Mouse (Mus musculus): ENCODE results near the gene Fgf12. TPM values are rescaled to one million over a fixed set of nuclear protein-coding genes. Genes with fewer than 3 reads are reported as not detected.

Gene Fgf12
- polyA plus RNA-seq, 1 experiment, result 3.2 TPM

DNA sequence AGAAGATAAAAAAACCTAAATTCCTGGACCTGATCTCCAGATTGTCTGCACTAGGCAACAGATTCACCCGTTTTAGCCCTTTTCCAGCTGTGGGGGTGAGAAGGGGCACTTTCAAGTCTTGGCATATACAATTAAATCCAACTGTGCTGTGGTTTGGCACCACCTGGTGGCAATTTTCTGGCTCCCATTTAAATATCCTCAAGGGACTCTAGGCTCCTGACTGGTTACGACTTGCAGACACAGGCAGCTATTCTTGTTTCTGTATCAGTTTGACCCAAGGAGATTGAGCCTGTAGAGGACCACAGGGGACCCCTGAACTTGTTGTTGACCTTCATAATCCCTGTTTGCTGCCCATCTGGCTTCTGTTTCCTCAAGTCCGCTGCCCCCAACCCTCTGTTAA lies 141.9 kb downstream of the Fgf12 start:
- DNase-seq (ENCODE audit: low read depth), result no peak

DNA sequence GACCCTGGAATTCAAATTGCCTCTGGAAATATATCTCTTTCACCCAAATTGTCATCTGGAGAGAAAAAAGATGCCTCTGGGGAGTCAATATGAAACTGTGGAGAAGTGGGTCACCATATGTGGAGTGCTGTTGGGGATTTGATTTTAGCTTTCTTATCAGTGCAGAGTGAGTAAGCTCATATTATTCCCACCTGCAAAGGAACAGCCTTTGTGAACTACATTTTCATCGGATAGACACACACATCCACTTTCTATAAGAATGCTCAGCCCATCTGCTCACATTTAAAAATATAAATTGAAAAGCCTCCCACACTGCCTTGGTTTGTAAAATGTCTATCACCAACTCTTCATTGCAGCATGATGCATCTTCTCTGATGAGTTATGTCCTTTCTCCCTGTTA lies 149.7 kb downstream of the Fgf12 start:
- no peak for DNase-seq (ENCODE audit: low read depth)

DNA sequence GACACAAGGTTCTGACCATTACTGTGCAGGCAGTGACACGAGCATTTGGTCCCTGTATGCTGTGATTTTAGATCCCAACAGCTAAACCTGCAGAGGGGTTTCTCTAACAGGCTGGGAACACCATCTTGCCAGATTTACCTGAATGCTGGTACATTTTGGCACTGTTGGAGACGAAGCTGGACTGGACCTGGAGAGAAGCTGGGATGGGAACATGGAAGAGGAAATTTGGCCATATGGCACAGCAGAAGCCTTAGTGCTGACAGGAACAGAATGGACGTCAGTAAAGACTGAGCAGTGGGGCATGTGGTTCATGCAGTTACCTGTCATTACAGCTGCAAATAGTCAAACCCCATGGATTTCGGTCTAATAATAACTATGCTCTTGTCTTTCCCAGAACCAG lies 151.1 kb downstream of the Fgf12 start:
- DNase-seq (ENCODE audit: low read depth), result no peak

DNA sequence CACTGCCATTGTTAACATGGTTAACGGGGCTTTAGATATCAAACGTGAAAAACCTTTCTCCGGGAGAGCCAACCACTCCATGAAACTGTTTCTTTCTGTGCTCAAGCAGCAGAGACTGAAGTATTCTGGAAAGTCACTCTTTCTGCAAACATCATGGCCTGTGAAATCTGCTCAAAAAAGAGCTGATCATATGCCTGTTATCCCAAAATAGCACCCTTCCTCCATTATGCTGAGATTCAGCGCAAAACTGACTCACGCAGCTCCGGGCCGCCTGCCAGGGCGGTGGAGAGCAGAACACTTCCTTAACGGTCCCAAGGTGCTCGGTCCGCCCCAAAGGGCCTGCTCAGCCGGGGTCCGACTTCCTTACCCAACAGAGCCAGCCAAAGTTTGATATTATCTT lies 156.8 kb downstream of the Fgf12 start:
- no peak for DNase-seq (ENCODE audit: low read depth)

DNA sequence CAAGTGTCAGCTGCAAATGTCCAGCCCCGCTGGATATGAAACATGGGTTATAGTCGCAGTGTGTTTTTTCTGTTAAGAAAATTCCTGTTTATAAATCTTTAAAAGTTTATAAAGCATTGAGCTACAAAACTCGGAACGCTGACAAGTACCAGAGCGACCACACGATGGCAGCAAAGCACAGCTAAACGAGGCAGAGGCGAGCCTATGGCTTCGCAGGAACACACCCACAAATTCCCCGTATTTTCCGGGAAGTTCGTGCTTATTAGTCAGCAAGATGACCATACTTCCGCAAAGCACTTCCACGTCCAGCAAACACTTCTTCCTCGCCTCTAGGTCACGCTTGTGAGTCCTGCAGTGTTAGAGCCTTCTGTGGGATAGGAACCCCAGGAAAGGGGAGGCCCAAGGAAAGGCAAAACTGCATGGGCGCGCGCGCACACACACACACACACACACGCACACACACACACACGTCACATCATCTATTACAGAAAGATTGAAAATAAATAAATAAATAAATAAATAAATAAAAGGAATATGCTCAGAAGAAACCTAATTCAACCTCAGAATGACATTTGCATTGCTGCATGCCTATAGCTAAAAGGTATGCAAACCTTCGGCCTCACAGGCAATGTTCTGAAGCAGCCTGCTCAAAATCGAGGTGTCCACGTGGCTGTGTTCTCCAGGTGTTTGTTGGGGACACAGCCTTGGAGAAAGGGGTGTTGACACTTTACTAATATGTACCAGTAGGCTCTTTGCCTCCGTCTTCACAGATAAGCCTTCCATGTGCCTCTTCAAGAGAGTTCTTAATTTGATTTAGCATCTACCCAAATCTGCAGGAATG lies 159.6 kb downstream of the Fgf12 start:
- DNase-seq (ENCODE audit: low read depth), result peak; percentile 1

DNA sequence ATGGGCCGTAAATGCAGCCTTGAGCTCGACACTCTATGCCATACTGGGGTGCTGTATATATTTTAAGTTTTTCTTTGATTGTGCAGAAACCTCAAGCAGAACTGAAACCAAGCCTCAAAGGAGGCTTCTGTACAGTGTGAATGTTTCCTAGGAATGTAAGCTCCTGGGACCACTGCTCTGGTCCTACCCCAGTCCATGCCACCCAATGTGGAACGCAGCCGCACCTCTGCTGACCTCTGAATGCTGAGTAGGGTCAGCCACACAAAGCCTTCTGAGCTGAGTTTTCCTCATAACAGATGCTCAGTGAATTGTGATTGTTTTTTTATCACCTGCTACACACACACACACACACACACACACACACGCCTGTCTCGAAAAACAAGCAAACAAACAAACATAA lies 160.4 kb downstream of the Fgf12 start:
- DNase-seq (ENCODE audit: low read depth), result no peak

DNA sequence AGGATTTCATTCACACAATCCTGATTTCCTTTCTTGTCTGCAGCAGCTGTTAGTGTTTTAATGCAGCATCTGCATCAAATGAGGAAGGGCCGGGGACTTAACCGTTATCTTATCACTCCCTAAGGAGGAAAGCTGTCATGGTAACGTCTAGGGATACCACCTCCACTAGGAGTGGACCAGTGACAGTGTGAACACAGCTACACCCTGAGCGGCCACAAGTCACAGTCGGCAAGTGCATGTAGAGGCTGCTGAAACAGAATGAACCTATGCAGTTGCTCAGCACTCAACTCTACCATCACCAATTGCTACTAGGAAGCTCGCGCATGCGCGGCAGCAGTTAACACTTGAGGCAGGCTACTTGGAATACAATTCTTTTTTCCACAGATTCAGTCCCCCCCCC lies 161.3 kb downstream of the Fgf12 start:
- no peak for DNase-seq (ENCODE audit: low read depth)

DNA sequence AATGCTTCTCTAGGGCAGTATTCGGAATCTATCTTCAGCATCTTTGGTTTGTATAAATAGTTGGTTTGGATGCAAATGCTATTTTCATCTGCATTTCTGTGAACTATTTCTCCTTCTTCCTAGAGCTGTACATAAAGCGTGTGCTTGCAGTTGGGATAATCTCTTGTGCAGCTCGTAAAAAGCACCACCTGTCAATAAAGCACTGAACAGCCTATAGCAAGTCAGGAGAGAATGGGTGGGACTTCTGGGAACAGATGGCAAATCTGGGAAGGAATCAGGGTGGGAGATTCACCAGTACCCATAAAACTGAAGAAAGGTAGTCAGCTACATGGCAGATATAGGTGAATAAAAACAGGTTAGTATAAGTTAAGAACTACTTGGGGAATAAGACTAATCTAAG lies 180.7 kb downstream of the Fgf12 start:
- no peak for DNase-seq (ENCODE audit: low read depth)

DNA sequence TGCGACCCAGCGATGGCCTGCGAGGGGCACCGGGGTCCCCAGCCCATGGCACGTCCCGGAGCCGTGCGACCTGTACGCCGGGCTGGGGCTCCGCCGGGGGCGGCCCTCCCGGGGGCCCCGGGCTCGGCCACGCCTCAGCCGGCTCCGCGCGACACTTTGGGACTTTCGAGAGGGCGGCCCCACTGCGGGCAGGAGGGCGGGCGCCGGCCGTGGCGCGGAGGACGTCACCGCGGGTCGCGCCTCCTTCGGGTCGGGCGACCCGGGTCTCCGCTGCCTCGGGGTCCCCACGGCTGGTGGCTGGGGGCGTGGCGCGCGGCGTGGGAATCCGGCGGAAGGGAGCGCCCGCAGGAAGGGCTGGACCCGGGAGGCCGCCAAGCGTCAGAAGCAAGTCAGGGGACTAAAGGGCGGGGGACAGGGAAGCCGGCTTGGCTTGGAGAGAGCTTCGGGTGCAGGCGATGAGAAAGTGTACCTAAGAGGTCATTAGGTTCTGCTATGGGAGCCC lies 188.1 kb downstream of the Fgf12 start:
- DNase-seq (ENCODE audit: low read depth), result no peak

DNA sequence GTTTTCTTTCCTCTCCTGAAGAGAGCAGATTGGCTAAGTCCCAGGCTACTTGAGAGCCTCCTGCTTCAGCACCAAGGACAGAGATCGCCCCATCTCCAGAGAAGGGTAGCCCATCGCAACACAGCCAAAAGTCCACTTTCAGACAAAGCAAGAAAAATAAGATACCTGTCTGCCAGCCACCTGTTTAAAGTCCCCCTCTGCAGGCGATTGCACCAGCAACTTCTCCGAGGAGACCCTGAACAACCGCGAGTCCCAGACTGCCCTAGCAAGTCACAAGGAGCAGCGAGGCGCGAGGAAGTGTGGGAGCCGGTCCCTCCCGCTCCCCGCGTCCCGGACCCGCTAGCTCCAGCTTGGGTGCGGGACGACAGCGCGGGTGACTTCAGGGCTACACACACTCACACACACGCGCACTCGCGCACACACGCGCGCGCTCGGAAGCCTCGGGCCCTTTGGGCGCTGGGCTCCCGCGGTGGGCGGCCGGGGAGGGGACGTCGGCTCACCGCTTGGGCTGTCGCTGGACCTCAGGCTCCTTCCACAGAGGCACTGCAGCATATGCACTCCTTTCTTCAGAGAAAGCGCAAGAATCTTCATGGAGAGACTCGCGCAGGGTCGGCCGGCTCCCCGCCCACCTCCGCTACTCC lies 188.7 kb downstream of the Fgf12 start:
- DNase-seq (ENCODE audit: low read depth), result no peak

DNA sequence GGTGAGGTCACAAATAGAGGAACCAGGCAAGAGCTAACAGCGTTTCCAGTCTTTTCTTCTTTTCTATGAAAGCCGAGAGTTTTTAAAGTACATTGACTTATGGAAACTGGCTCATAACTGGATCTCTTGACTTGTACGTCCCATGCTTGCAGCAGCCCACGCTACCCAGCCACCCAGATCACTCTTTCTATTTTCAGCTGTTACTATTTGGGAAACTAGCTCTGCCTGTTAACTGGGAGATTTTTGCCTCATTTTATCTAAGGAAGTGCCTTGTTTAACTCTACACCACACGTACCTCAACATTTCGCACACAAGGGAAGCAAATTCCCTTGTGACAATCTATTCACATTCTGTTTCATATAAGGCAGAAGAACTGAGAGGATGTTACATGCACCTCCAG lies 190.0 kb downstream of the Fgf12 start:
- DNase-seq (ENCODE audit: low read depth), result no peak

DNA sequence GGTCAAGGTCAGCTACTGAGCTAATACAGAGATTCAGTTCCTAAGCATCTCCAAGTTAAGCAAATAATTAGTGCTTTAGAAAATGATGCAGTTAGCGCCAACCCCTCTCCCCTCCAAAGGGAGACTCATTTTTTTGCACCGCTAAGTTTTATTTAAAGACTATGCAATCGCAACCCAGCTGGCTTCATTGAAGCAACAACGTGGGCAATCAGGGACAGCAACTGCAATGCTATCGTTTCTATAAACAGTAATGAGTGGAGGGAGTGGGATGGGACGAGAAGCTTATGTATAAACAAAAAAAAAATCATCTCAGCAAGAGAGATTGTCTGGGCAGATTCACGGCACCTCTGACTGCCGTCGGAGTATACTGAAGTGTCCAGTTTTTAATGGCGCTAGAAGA lies 197.6 kb downstream of the Fgf12 start:
- DNase-seq (ENCODE audit: low read depth), result no peak

DNA sequence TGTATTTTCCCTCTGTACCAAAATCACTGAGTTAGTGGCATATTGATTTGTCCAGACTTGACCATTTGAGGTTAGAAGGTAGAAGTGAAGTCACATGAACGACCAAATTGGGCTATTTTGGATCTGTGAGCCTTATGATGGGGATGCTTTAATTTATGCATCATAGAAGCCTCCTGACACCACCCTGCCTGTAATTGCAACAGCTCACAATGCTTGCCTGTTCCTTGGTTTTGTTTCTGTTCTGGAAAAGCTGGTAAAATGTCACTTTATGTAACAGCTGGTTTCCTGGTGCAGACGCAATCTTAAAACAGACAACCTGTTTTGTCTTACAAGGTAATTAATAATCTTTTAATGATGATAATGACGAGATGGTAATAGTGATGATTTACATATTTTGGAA lies 213.4 kb downstream of the Fgf12 start:
- DNase-seq (ENCODE audit: low read depth), result no peak

DNA sequence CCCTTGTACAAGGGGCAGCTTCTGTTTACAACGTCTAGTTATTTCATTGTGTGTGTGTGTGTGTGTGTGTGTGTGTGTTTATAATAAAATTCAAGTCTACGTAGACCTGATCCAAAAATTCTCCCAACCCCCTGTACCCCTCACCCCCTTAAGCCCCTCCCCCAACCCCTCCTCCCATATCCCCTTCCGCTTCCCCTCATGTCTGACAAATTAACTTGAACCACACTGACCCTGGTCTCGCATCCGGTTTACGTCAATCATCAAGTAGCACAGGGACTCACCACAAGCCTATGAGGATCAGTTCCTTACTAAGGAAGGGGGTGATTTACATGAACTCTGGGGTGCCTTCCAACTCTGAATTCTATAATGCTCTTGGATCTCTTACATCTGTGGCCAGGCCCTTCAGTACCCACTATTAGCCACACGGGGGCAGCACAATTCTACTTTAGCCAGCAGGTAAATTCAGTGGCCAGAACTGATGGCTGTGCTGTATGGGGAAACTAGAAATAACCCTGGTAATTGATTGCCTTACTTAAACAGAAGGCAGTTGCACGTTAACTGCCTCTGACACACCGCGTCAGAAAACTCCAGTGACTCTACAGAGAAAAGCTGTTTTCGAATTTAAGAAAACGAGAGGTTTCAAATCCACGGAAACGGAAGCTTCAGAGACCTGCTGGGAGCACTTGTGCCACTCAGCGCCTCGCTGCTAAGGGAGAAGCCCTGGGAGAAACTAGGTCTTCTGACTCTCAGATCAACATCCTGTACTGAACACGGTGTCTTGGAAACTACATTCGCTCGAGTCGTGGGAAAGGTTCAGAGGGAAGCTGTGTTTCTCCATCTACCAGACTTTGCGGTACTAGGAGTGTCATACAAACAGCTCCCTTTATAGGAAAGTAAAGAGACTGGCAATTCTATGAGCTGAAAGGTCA lies 235.0 kb downstream of the Fgf12 start:
- no peak for DNase-seq (ENCODE audit: low read depth)

DNA sequence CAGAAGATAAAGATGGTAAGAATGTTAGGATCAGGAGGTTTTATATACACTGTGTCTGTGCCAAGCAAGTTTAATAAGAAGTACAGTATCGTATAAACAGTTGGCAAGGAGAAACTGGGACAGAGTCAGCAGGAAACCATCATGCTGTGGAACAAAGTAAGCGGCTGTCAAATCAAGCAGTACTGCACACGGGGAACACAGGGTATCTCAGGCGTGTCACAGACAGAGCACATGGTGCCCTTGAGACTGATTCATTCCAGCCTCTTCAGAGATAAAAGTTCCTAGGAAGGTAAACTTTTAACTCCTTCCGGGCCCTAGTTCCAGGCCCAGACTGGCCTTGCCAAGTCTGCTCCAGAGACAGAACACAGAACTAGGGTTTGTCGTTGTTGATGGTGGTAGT lies 240.4 kb downstream of the Fgf12 start:
- DNase-seq (ENCODE audit: low read depth), result no peak

DNA sequence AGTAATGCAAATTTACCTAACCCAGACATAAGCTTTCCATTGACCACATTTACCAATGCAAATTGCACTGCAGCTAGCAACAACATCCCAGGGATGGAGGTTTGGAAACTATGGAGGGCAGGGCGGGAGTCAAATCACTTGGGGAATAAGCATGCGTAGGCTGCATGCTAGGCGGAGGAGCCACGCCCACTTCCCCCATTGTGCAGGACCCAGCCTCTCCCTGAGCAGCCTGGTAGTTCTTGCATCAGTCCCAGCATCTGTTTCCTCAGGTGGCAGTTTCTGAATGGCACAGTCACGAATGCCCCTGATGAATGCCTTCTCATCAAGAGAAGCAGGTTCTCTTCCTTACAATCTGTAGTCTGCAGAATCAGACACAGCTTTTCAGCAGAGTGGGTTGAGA lies 241.5 kb downstream of the Fgf12 start:
- DNase-seq (ENCODE audit: low read depth), result no peak

DNA sequence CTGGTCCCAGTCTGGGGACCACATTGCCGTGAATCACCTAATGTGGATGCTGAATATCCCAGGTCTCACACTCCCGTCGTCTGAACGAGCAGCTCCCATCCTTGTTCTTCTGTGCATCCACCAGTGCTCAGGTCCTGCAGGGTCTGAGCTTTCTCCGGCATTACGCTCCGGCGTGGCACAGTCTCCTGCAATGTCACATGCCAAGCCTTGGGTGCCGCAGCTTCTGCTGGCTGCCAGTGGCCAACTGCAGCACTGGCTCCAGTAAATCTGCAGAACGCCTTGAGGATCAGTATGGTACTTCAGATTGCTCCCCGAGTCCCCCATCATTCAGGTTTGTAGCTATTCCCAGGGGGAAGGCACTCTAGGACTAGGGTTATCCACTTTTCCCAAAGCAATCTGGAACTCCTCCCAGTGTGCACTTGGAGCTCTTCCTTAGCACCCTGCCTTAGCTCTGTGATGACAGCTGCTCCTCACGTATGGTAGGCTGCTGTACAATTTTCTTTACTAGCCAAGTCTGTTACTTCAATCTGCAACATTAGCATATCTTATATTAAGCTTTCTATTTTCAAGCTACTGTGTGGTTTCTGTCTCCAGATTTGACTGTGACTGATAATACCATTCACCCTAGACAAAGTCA lies 254.8 kb downstream of the Fgf12 start:
- DNase-seq (ENCODE audit: low read depth), result no peak

DNA sequence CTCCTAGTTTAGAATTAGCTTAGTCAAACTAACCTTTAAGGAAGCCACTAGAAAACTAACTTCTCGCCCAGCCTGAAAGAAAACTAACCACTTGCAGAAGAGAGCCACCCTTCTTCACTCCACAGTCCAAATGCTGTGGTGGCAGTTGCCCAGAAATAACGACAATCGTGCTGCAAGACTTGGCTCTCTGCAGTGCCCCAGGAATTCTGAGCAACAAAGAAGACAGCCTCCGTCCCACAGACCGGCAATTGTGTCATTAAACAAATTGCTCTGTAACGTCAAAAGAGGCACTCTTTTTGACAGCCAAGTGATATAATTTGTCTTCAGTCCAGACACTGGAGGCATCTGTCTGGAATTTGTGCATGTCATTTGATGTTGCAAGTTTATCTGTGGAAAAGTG lies 261.2 kb downstream of the Fgf12 start:
- DNase-seq (ENCODE audit: low read depth), result no peak

DNA sequence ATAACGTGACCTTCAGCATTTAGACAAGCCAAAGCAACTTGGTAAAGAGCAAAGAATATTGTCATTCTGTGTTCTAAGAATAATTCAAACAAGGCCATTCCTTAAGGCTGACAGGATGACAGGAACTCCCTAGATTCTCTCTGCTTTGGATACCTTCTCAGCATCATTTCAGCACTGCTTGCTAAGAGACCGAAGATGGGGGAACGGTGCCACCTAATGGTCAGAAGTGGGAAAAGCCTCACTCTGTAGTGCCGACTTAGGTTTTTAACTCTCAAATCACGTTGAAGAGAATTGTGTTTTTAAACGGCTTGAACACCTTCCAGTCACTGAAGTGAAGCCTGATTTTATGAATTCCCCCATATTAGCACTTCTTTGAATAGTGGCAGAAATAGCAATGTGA lies 262.4 kb downstream of the Fgf12 start:
- DNase-seq (ENCODE audit: low read depth), result no peak

DNA sequence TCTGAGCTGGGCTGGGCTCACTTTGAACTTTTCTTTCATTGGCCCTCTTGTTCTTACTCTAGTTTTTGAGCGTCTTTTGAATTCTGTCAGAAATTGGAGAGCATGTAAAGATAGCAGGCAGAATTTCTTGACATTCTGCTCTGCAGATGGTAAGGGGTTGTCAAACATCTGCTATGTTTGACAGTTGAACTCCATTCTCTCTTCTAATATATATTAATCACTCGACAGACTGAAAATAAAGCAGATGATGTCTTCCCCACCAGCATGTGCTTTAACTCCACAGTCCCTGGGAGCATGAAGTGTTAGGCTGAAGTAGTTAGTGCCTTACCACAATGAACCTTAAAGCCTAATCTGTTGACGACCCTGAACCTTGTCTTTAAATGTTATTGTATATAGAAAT lies 267.9 kb downstream of the Fgf12 start:
- DNase-seq (ENCODE audit: low read depth), result no peak

DNA sequence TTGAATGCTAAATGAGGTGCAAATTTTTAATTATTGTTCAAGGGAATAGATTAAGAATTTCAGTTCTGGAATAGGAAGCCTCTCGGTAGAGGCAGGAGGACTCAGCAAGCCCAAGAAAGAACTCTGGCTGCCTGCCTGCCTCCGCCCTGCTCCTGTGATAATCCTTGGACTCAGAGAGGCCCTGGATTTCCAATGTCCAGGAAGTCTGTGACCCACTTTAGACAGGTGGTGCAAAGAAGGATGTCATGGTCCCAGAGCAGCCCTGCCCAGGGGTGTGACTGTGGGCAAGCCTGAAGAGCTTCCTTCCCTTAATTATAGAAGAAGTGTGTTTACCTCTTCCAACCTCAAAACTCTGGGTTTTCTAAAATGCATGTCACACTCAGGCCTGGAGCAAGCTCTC lies 273.8 kb downstream of the Fgf12 start:
- no peak for DNase-seq (ENCODE audit: low read depth)

DNA sequence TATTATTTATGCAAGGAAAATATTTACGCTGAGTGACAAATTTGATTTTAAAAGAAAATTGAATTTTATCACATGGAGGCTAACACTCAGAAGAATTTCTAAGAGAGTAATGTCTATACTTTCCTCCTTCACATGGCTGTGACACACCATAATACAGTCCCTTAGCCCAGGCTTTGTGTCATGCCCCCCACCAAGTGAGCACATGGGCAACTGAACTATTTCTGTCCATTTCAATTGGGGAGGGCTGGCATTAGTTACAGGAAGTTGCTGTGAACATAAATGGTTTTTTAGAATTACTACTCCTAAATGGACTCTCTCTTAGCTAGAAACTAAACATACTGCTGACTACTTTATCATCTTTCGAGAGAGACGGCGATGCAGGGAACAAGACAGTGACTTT lies 276.2 kb downstream of the Fgf12 start:
- DNase-seq (ENCODE audit: low read depth), result no peak
